ENCODE assay signal across 40 mouse cellular contexts in the genomic region with DNA sequence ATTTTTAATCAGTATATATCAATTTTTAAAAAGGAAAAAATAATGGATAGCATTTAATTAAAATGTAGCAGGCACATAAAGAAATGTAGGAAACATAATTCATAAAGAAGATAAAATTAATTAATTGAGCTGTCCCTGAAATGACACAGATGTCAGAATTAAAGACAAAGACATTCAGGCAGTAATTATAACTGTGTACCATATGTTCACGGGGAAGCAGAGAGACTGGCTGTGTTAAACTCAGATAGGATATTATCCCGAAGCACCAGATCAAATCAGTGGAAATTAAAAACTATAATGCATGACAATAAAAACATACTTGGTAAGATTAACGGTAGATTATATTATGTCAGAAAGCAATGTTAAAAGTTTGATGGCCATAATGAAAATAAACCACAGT. TPM values are rescaled to one million over a fixed set of nuclear protein-coding genes. Genes with fewer than 3 reads are reported as not detected.
"Had no signal": no experiment of that assay in that cellular context is flagged by ENCODE, and none has a peak within 500 bp of the region (broad histone marks: within the 10 kb centered on the region; RNA-seq: fewer than 3 reads in every experiment).

No protein-coding gene starts in this region.

- DNase-seq: heart, postnatal 10 days; heart, postnatal 14 days; heart, postnatal 36 days; heart, postnatal 4 days; kidney, adult 11 months; kidney, adult 18-20 months; kidney, adult 2 months; kidney, adult 8-10 months; kidney, adult 9 months; kidney, postnatal 10 days; kidney, postnatal 14 days; kidney, postnatal 25 days; kidney, postnatal 36 days; kidney, postnatal 4 days; layer of hippocampus, adult 9-11 months; layer of hippocampus, postnatal 36 days had no signal

- H3K27ac ChIP-seq: heart, embryonic 13.5 days; heart, embryonic 15.5 days; hindbrain, embryonic 10.5 days; hindbrain, embryonic 12.5 days; hindbrain, embryonic 13.5 days; hindbrain, embryonic 14.5 days; hindbrain, embryonic 15.5 days; hindbrain, postnatal 0 days; intestine, embryonic 15.5 days; kidney, embryonic 15.5 days; kidney, postnatal 0 days; layer of hippocampus, adult 2 months; left cerebral cortex, adult 2 months had no signal

- H3K9me3 ChIP-seq: heart, embryonic 12.5 days; heart, embryonic 13.5 days; heart, embryonic 15.5 days; hindbrain, embryonic 10.5 days; hindbrain, embryonic 12.5 days; hindbrain, embryonic 13.5 days; hindbrain, embryonic 15.5 days; intestine, embryonic 15.5 days; kidney, embryonic 15.5 days had no signal

- H3K36me3 ChIP-seq: heart, embryonic 12.5 days; heart, embryonic 13.5 days; heart, embryonic 15.5 days; hindbrain, embryonic 10.5 days; hindbrain, embryonic 12.5 days; hindbrain, embryonic 13.5 days; hindbrain, embryonic 15.5 days; intestine, embryonic 15.5 days; kidney, embryonic 15.5 days had no signal

- H3K4me2 ChIP-seq: heart, embryonic 11.5 days; heart, embryonic 12.5 days; heart, embryonic 13.5 days; heart, embryonic 15.5 days; hindbrain, embryonic 12.5 days; hindbrain, embryonic 13.5 days; hindbrain, embryonic 14.5 days; hindbrain, embryonic 15.5 days; intestine, embryonic 15.5 days; kidney, embryonic 15.5 days had no signal

- H3K4me3 ChIP-seq: heart, embryonic 12.5 days; heart, embryonic 13.5 days; heart, embryonic 15.5 days; hindbrain, embryonic 10.5 days; hindbrain, embryonic 12.5 days; hindbrain, embryonic 13.5 days; hindbrain, embryonic 15.5 days; intestine, embryonic 15.5 days; kidney, embryonic 15.5 days; layer of hippocampus, adult 2 months; left cerebral cortex, adult 2 months had no signal

- H3K9ac ChIP-seq: heart, embryonic 12.5 days; heart, embryonic 13.5 days; heart, embryonic 15.5 days; hindbrain, embryonic 12.5 days; hindbrain, embryonic 13.5 days; hindbrain, embryonic 14.5 days; hindbrain, embryonic 15.5 days; intestine, embryonic 15.5 days; kidney, embryonic 15.5 days had no signal

- H3K4me1 ChIP-seq: heart, embryonic 12.5 days; heart, embryonic 13.5 days; heart, embryonic 15.5 days; hindbrain, embryonic 10.5 days; hindbrain, embryonic 12.5 days; hindbrain, embryonic 13.5 days; hindbrain, embryonic 15.5 days; intestine, embryonic 15.5 days; kidney, embryonic 15.5 days had no signal

- ATAC-seq: hindbrain, embryonic 16.5 days; hindbrain, postnatal 0 days; inflammation-experienced regulatory T-cells, adult 6 months; intestine, embryonic 15.5 days; intestine, embryonic 16.5 days; intestine, postnatal 0 days had no signal

- H3K27me3 ChIP-seq: heart, embryonic 12.5 days; heart, embryonic 13.5 days; heart, embryonic 15.5 days; hindbrain, embryonic 12.5 days; hindbrain, embryonic 13.5 days; hindbrain, embryonic 15.5 days; intestine, embryonic 15.5 days; kidney, embryonic 15.5 days had no signal

RNA-seq across cellular contexts. Expression of a gene that starts 47.5 kb away (rescaled TPM):
- polyA plus RNA-seq: heart, embryonic 11.5 days; heart, embryonic 12.5 days; heart, embryonic 13.5 days; heart, embryonic 14.5 days; heart, embryonic 15.5 days; heart, postnatal 0 days; hindbrain, embryonic 10.5 days; hindbrain, embryonic 11.5 days; hindbrain, embryonic 12.5 days; hindbrain, embryonic 13.5 days; hindbrain, embryonic 14.5 days; hindbrain, embryonic 15.5 days; hindbrain, embryonic 16.5 days; hindbrain, postnatal 0 days; kidney, adult 2 months; kidney, embryonic 14.5 days; kidney, embryonic 15.5 days; kidney, embryonic 16.5 days; kidney, postnatal 0 days had no signal
